Mouse (Mus musculus) layer of hippocampus, adult 2 months (tissue): Measurements from ENCODE around the gene Svs1. TPM values are rescaled to one million over a fixed set of nuclear protein-coding genes. Genes with fewer than 3 reads are reported as not detected.
"Not testable (repeated sequence)": the region's sequence is repeated elsewhere in the genome, so short reads cannot be mapped to it uniquely, and the experiment has no call there.

Experiments
- DNase-seq, 2 experiments: peaks; one replicate each; pipeline ENCODE4 v3.0.0; 2022; ENCODE audit warnings: low spot score in 2 of 2
- H3K27ac ChIP-seq: fragments of 200-600 bp; 2 replicates; pipeline ENCODE4 v1.8.1; 2022
- H3K4me3 ChIP-seq: fragments of 200-600 bp; 2 replicates; pipeline ENCODE4 v1.8.1; 2022; ENCODE audit warnings: mild to moderate bottlenecking
- CTCF ChIP-seq: fragments of 200-600 bp; conservative IDR thresholded peaks from 2 replicates; pipeline ENCODE4 v1.8.1; 2022; ENCODE audit warnings: antibody characterized with exemption, mild to moderate bottlenecking, moderate library complexity
- long read RNA-seq, 2 experiments: library from polyadenylated mRNA; stranded (forward); transcript quantifications; one replicate each; pipeline ENCODE4 v2.0.0; 2021; ENCODE audit warnings: borderline mapping rate in 2 of 2
- total RNA-seq, 2 experiments: library from RNA; stranded (reverse); gene quantifications; 2 replicates each; pipeline ENCODE4 v1.2.3; 2021

Gene Svs1
- total RNA-seq: not detected
- long read RNA-seq, experiment 1: 0 reads
- long read RNA-seq, experiment 2: 0 reads

- H3K27ac ChIP-seq: no peak within 1 kb of the TSS
- no peak within 1 kb of the TSS for H3K4me3 ChIP-seq
- TF ChIP-seq CTCF: no peak
Measured at GRCm38 (mm10) chr6:48986444-48986990, at the start of gene Svs1. Gene Svs1, plus strand, starts transcription at chr6:48986861.

GRCm38 (mm10) chr6:48949596-48949995 lies 37.1 kb upstream of the Svs1 start:
- H3K27ac ChIP-seq: no peak overlapping the region
- no peak overlapping the region for H3K4me3 ChIP-seq
- no peak for TF ChIP-seq CTCF
- no peak for DNase-seq

More at GRCm38 (mm10) chr6:48986444-48986990, at the start of gene Svs1:
- no peak for DNase-seq

DNA sequence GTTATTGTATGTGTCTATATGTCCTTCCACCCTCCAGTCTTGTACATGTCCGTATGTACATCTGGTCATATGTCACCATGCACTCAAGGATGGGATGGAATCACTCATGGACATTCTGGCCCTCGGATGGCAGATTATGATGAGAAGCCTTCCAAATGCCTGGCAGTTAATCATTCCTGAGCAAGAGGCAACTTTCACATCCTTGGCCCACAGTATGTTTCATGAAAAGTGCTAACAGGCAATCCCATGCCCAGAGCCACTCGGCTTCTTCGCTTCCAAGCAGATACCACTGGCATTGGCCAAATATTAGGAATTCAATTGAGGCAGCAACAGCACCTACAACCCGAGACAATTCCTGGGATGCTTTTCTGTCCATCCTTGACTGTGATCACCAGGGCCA lies 36.0 kb upstream of the Svs1 start:
- Histone ChIP-seq H3K4me3 (no peak overlapping the region), H3K27ac (no peak overlapping the region)
- no peak for TF ChIP-seq CTCF
- DNase-seq: no peak

DNA sequence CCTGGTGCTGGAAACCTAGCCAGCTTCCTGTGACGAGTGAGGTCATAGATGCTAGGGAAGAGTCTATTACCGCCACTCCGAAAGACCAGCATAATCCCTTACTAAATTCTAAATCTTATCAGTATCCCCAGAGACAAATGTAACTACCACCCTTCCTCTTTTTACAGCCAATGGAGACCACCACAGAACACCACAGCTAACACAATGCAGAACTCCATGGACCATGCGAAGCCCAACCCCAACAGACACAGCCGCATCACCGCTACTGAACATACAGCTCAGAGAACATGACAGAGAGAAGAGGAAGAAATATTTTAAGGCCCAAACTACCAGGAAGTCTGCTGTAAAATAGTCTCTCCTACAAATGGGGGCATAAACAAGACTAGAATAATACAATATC lies 35.0 kb upstream of the Svs1 start:
- no peak overlapping the region for H3K27ac ChIP-seq
- no peak for DNase-seq
- TF ChIP-seq CTCF: no peak
- no peak overlapping the region for H3K4me3 ChIP-seq

DNA sequence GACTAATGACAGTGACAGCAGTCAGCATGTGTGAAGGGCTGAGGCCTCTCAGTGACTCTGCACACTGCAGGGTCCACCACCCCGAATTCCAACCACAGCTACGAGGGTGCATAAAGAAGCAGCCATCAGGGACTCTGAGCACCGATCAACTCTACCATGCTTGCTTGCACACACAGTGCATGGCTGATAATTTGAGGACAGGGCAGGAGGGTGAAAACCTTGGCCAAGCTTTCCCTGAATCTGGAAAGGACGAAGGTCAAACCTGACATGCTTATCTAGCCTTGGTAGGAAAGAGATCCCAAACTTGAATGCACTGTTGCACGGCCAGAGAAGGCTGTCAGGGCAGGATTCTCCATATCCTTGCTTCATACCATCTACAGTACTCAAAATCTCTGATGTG lies 33.4 kb upstream of the Svs1 start:
- no peak for DNase-seq
- H3K4me3 ChIP-seq: no peak overlapping the region
- no peak overlapping the region for H3K27ac ChIP-seq
- TF ChIP-seq CTCF: no peak

- no peak for DNase-seq
- no peak for TF ChIP-seq CTCF
- no peak overlapping the region for H3K27ac ChIP-seq
- H3K4me3 ChIP-seq: no peak overlapping the region
Measured at GRCm38 (mm10) chr6:48954211-48954610, 32.5 kb upstream of the Svs1 start.

DNA sequence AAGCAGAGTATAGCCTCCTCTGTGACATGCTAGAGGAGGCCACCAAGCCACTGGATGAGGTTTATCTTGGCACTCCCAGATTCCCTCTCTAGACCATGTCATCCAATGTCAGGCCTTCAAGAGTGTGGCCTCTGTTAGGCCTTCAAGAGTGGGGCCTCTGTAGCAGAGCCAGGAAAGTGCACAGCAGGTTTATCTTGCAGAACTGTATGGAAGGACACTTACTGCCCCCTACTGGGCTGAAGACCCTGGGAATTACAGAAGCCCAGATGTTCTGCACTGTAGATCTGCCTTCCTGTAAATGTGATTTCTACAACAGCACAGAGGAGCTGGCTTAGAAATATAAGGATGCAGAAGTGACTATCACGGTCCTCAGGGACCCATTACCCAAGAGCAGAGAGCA lies 31.7 kb upstream of the Svs1 start:
- Histone ChIP-seq H3K27ac (no peak overlapping the region), H3K4me3 (no peak overlapping the region)
- DNase-seq: peak; percentile 13 to 54
- TF ChIP-seq CTCF: peak; percentile 80

DNA sequence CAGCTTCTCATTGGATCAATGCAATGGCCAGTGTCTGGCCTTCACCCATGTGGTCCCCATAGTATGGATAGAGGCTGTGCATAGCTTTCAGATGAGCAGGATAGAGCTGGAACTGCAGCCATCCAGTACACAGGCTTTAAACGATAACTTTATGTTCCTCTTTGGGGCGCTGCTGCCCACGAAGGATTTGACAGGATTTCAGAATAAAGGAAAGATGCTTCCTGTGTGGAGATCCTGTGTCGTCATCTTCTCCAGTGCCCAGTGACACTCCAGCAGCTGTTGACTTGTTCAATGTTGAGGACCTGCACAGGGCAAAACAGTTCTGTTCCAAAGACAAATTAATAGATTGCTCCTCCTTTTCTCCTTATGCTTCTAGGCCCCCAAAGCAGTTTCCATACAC lies 29.9 kb upstream of the Svs1 start:
- no peak for TF ChIP-seq CTCF
- no peak for DNase-seq
- H3K27ac ChIP-seq: no peak overlapping the region
- no peak overlapping the region for H3K4me3 ChIP-seq

DNA sequence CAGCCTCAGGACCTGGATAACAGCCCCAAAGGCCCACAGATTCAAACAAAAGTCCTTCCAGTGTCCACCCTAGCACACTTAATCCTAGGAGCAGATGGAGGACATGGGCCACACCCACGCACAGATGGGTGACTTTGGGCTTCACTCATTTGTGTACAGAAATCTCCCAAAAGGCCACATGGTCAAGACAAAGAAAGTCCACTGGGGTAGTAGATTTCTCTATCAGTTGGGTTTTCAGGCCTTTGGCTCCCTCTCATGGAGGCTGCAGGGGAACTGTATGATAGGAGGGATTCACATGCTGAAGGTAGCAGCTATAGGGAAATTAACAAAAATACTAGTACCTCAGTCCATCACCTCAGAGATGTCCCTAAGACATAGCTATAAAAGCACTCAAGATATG lies 28.6 kb upstream of the Svs1 start:
- TF ChIP-seq CTCF: peak; percentile 74
- H3K4me3 ChIP-seq: no peak overlapping the region
- peak in 1 of 2 experiments; percentile 14 for DNase-seq
- H3K27ac ChIP-seq: no peak overlapping the region

DNA sequence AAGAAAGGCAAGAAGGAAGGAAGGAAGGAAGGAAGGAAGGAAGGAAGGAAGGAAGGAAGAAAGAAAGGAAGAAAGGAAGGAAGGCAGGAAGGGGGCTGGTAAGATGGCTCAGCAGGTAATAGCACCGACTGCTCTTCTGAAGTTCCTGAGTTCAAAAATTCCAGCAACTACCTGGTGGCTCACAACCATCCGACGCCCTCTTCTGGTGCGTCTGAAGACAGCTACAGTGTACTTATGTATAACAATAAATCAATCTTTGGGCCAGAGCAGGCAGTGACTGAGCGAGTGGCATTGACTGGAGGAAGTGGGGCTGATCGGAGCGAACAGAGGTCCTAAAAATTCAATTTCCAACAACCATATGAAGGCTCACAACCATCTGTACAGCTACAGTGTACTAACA lies 27.5 kb upstream of the Svs1 start:
- not testable (repeated sequence) for H3K27ac ChIP-seq, H3K4me3 ChIP-seq
- peak; percentile 69 for TF ChIP-seq CTCF
- peak in 1 of 2 experiments; percentile 10 for DNase-seq

- not testable (repeated sequence) for H3K4me3 ChIP-seq, H3K27ac ChIP-seq, DNase-seq
Measured at GRCm38 (mm10) chr6:48966696-48967095, 20.0 kb upstream of the Svs1 start.

DNA sequence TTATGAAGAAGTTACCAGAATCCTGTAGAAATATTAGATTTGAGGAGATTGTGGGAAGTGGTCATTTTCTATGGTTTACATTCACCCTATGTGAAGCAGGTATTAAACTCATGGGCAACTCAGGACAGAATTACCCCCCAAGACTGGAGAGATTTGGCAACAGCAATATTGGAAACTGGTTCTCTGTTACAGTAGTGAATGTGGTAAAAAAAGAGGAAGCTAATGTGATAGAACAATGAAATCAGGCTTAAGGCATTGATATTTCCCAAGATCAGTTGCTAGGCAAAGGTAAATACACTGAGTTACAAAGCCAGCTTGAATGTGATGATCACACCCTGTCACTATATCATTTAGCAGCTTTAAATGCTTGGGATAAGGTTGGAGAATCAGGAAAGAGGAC lies 18.8 kb upstream of the Svs1 start:
- Histone ChIP-seq H3K27ac (no peak overlapping the region), H3K4me3 (no peak overlapping the region)
- DNase-seq: no peak
- no peak for TF ChIP-seq CTCF

DNA sequence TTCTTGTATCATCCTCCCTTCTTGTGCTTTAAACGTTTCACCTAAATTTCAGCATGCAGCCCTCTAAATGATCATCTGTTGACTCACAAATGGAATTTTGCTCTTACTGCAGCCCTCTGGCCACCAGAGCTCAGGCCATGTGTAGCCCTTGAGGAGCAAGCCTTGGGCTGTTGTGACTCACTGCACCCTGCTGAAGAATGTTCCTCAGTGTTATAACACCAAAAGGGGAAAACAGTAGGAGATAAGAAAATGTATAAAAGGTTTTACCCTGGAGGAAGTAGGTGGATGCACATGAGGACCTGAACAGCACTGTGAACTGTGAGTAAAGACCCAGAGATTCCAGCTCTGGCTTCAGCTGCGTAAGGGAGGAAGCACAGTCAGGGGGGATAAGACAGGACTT lies 12.0 kb upstream of the Svs1 start, which contains the start of gene Doxl2:
Doxl2 (plus strand) TSS at position 301 of the 400 bp plus-strand sequence.
- no peak for TF ChIP-seq CTCF
- H3K27ac ChIP-seq: no peak within 1 kb of the TSS
- no peak for DNase-seq
- no peak within 1 kb of the TSS for H3K4me3 ChIP-seq

- DNase-seq: no peak
- Histone ChIP-seq H3K27ac (no peak overlapping the region), H3K4me3 (no peak overlapping the region)
- no peak for TF ChIP-seq CTCF
Measured at GRCm38 (mm10) chr6:48979616-48980015, 7.0 kb upstream of the Svs1 start.

- TF ChIP-seq CTCF: no peak
Measured at GRCm38 (mm10) chr6:48982305-48982704, 4.4 kb upstream of the Svs1 start.

More at GRCm38 (mm10) chr6:48982305-48982704, 4.4 kb upstream of the Svs1 start:
- Histone ChIP-seq H3K4me3 (no peak overlapping the region), H3K27ac (peak overlapping the region; percentile 55; the same call in 1 of the 2 replicates)
- peak; percentile 10 to 12 for DNase-seq
